Mouse (Mus musculus): ENCODE results near the gene Plb1.

GRCm38 (mm10) chr5:32353280-32353679, 120.8 kb downstream of the Plb1 start:
- TF ChIP-seq POLR2A (IDR thresholded peaks at IDR 0.05; ENCODE audit: control insufficient read depth, low read depth, low read length), result no peak
- no peak for TF ChIP-seq CTCF (IDR thresholded peaks at IDR 0.05; ENCODE audit: control insufficient read depth, insufficient read depth, insufficient replicate concordance, low read depth, low read length)
